Mouse (Mus musculus) CD8-positive naive resting alpha-beta T cell, adult 57 days (primary cell): ENCODE results near the gene Abhd12b. TPM values are rescaled to one million over a fixed set of nuclear protein-coding genes. Genes with fewer than 3 reads are reported as not detected.

Experiments used
- total RNA-seq: library from RNA; stranded (reverse); gene quantifications from one replicate; pipeline ENCODE4 v1.2.4, GENCODE M21; 2023

The Abhd12b gene
- total RNA-seq: not detected

DNA sequence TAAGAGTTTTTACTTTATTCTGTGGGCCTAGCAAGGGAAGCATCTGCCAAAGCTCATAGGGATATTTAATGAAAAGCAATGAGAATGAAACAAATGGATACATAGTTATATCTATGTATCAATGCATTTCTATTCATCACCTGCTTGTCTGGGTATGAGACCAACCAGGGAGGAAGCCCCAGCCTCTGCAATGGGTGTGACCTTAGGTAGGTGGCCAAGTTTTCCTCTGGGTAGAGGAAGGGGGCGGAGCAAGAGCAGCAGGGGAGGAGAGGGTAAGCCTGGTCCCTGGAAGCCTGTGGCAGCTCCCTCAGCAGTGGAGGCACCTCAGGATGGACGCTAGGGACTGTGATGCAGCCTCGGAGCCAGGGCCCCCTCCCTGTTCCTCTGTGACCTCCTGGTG lies at the start of gene Abhd12b:
Abhd12b (plus strand) TSS at position 301 of the 400 bp plus-strand sequence.

DNA sequence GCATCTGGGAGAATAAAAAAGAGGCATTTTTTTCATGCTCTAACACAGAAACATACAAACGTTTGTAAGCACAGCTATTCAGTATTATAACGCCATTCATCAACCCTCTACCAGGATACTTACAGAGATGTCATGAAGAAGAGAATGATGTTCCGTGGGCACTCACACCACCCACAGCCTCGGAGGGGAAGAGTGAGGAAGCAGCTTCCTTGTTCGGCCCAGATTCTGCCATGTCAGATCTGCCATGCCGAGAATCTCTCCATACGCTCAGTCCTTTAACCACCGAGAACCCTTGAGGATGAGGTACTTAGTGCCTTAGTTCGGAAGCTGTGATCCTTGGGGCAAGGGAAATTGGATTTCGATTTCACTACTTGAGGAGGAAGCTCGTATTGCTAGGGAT lies 40.6 kb upstream of the Abhd12b start, which contains the start of gene Nin:
Nin (minus strand) TSS at position 367 of the 400 bp plus-strand sequence.

GRCm38 (mm10) chr12:70231294-70231693 lies 77.4 kb downstream of the Abhd12b start, which contains the start of gene Pygl:
Gene Pygl (minus strand): TSS chr12:70231488.

Other genes starting within 250 kb of the Abhd12b start
- gene Sav1, start 167.1 kb upstream of the Abhd12b start, total RNA-seq: 16.9 TPM
- gene Nin, start 40.4 kb upstream of the Abhd12b start, total RNA-seq: 96.7 TPM
- gene Pygl, start 77.3 kb downstream of the Abhd12b start, total RNA-seq: 2.8 TPM
- gene Trim9, start 193.5 kb downstream of the Abhd12b start, total RNA-seq: not detected